Mouse (Mus musculus) ES-E14 (cell line): Measurements from ENCODE around the gene Cdkl3.

Source experiments
- CHD2 ChIP-seq: IDR thresholded peaks from 2 replicates; pipeline ENCODE4 v1.6.1; 2014; ENCODE audit warnings: mild to moderate bottlenecking, low read depth, low read length, inconsistent platforms
- HCFC1 ChIP-seq: IDR thresholded peaks from 2 replicates; pipeline ENCODE4 v1.6.1; 2012; ENCODE audit warnings: low read length, inconsistent platforms, borderline replicate concordance; ENCODE audit not compliant: insufficient read depth
- ZC3H11A ChIP-seq: IDR thresholded peaks from 2 replicates; pipeline ENCODE4 v1.6.1; 2012; ENCODE audit warnings: low read depth, mild to moderate bottlenecking, inconsistent platforms, low read length, borderline replicate concordance

DNA sequence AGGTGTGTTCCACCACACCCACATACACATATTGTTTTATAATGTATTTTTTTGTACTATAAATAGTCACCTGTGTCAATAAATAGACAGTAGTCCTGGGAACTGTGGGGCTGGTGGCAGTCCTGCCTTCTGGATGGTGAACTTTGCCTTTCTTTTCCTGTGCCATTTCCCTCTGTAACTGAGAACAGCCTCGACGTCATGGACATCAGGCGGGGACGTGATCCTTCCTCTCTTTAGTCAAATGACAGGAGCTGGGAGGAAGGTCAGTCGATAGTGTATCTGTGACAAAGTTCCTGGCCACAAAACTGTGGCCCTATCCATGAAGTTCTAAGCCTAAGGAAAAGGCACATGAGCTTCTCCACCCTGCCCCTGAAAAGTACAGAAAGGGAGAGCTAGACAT lies 90.5 kb downstream of the Cdkl3 start:
- TF ChIP-seq CHD2 (no peak), HCFC1 (no peak), ZC3H11A (no peak)
